Mouse (Mus musculus) urinary bladder, postnatal 36 days (tissue): Measurements from ENCODE around the gene E130114P18Rik.

Experiments
- DNase-seq, 2 experiments: peaks; one replicate each; pipeline ENCODE4 v3.0.0; 2022; ENCODE audit warnings: low spot score in 2 of 2, mixed read lengths in 1 of 2

E130114P18Rik gene

DNA sequence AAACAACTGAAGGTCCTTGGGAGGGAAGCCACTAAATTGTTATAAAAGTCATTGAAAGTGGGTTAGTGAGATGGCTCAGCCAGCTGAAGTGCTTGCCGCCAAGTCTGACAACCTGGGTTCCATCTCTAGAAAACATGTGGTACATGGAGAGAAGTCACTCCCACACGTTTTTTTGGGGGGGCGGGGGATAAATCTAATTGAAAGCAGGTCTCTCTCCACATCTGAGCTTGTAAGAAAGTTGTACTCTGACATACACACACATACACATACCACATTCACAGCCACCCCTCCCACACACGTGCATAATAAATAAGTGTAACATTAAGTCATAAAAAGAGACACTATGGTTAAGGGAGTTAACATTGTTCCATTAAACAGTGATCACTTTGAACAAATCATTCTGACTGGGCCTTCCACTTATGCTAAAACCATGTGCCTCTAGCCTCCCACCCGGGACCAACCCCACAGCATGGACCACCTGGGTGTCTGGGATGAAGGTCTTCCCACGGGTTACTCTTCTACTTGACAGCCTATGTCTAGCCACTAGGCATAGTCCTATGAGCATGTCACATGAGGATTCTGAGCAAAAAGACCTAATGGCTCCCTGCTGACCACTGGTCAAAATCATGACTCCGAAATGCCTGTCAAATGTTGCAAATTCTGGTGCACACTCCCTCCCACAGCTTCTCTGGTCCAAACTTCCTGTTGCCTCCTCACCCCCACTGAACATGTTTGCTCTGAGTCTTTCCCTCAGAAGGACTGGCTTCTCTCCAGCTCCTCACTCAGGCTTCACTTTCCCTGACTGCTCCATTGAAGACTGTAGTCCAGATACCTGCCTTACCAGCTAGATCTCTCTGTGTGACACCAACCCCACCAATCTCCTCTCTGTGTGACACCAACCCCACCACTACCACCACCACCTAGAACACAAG, 80.9 kb downstream of the E130114P18Rik start:
- DNase-seq = no peak

DNA sequence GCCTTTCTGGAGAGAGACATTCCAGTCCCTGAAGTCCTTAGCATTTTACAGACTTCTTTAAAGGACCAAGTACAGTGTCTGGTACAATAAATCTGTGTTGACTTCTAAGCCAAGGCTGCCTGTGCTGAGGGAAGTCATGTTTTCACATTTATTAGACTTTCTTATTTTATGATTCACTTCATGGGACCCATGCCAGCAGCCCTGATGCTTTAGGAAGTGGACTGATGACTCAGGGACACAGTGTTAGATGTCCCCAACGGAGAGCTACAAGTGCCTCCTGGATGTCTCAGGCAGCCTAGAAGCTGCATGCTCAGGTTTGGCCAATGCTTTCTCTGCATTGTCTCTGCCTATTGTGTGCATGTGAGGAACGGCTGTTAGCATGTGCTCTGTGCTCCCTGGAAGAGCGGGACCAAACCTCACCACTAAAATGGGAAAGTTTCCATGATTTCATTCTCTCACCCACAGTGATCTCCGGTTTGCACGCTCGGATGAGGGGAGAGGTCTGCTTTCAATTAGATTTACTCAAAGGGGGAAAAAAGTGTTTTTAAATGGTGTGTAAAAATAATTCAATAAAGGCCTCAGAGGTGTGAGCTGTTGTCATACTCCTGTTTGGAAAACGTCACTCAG, 82.4 kb downstream of the E130114P18Rik start:
- no peak for DNase-seq

DNA sequence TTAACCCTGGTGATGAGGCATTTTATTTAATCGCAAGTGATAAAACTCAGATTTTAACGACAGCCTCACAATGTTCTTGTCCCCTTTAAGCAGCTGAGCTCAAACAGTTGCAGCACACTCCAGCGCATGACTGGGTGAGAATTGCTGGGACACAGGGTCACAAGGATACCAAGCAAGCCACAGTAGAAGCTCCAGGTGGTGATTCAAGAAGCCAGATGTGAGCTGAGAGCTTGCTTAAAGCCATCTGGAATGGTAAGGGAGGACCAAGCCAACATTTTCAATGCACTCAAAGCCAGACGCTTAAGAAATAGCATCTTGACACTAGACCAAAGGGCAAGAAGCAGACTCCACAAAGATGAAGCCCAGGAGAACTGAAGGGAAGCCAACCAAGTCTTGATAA, 83.9 kb downstream of the E130114P18Rik start:
- no peak for DNase-seq

DNA sequence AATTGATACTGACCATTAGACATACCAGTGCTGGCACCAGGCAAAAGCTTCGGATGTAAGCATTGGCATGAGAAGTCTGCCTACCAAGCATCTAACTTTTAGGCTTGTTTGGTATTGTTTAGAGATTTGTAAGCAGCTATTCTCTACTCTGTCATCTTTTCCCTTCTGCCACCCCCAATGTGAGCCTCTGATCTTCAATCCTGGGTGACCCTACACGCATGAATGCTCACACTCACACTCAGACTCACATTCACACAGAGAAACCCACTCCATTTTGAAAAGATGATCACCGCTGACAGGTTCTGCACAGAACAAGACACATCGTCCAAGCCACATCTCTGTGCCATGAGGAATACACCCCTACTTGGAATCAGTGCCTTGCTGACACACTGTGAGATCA, 84.8 kb downstream of the E130114P18Rik start:
- DNase-seq = no peak

DNA sequence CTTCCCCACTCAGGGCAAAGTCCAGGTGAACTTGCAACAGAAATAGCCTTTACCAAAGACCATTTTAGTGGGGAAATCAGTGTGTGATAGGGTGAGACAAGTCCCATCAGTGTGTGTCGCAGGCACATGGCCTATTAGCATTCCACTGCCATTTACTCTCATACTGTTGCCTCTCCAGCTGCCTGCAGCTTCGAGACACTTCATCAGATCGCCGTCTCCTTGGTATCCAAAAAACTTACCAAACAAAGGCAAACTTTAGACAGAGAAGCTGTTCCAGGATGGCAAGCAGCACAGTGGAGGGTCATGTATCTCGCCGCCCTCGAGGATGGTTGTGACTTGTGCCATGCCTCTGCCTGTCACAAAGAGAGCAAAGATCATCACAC, 87.5 kb downstream of the E130114P18Rik start:
- DNase-seq = no peak

DNA sequence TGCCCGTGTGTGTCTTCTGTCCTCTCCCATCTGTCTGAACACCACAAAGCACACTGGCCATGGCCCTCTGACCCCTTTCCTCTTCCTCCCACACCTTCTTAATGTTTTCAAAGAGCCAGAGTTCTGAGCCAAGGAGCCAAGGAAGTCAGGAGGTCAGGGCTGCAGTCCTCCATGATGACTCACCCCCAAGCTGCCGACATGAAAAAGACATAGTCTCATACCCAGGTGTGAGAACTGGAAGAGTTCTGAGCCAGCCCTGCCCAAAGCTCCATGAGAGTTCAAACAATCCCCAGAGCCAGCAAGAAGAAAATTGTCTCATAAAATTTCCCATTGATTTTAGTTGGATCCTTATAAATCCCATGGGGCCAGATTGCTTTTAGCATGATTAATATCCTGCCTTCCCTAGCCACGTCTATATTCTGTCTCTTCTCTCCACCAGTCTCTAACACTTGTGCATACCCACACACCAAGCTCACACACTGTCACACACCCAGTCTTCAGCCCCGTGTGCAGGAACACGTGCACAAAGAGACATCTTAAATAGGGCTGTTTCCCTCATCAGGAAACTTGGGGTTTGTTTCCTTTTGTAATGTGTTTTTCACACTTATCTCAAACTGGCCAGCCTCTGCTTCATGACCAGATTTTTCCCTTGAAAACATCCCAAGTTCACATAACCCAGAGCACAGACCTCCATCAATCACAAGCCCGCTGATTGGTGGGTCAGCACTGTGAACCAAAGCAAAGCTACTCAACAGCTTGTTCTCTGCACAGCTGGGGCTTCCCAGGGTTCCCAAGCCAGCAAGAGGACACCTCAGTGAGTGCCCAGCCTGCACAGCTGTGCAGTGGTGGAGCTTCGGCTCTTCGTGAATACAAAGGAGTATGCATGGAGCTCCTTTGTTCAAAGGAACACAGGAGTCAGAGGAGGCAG, 88.2 kb downstream of the E130114P18Rik start:
- no peak for DNase-seq

DNA sequence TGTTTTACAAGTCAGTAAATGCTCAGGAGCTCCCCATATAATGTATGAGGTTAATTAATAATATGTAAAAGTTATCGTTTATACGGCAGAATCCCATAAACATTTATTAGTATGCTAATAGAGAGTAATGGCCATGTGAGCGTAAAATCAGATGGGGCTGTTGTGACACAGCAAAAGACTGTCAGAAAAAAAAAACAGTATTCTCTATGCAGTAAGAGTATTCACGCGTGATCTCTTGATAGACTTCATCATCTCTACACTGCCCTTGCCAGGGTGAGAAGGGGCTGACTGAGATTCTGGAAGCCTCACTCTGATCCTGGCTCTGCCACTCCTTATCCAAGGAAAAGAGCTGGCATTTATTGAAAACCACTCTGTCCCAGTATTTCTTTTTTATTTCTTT, 91.9 kb downstream of the E130114P18Rik start:
- DNase-seq = no peak

DNA sequence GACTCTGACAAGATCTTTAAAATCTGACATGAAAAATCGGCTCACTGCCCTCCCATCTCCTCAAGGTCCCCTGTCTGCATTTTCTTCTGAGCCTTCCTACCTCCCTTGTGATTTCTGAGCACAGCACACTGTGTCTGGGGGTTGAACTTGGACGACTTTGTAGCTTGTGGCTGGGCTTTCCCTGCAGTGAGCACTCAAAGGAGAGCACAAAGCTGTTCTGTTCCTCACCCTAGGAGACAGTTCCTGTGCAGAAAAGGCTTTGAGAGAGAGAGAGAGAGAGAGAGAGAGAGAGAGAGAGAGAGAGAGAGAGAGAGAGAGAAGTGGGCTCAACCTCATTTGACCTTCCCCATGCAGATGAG, 101.3 kb downstream of the E130114P18Rik start:
- DNase-seq = no peak

DNA sequence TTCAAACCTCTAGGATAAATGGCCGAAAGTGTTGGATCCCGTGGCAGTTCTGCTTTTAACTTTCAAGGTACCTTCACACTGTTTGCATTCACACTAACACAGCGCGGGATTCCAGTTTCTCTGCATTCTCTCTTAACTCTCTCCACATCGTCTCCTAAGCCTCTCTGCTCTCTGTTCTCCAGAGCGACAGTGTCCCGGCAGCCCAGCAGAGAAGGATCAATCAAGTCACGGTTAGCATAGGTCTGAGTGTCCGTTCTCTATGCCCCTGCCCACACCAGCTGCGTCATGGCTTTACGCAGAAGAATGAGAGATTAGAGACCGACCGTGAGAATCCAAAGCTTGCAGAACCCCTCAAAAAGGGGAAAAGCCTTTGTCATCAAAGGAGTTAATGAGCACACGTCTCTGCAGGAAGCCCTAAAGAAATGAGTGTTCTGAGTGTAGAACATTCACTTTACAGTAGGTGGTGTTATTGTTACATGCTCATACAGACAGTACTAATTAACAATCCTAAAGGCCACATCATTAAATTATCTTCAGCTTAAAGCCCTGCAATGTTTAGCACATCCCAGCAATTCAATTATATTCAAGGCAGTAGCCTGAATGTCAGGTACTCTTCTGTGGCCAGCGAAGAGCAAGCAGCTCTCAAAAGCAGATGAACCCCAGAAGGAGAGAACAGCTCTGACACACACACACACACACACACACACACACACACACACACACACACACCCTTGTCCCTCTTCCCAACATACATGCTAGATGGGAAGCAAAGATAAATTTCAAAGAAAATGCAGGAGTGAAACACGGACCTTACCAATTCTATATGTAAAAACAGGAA, 101.9 kb downstream of the E130114P18Rik start:
- no peak for DNase-seq

DNA sequence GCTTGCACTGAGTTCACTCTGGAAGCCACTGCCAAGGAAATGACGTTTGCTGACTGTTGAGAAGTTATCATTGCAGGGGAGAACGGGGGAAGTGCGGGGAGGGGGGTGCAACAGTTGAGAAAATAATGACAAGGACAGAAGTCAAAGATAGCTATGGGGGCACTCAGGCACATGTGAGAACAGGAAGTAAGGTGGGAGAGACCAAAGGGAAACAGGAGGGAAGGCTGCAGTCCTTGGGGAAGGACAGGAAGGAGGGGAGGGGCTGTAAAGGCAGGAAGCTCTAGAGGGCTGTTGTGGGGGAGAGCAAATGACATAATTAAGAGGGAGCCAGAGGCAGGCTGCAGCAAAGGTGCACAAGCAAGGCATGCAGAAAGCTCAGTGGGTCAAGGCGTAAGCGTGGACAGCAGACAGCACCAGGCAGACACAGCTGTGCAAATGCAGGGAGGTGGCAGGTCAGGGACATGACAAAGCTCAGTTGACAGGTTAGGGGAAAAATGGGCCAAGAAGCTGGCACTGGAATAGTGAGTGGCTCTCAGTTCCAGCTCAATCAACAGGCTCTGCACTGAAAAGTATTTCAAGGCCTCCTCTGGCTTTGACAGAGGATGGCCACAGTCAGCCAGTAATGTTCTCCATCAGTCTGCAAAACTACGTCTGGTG, 103.9 kb downstream of the E130114P18Rik start:
- DNase-seq = no peak

DNA sequence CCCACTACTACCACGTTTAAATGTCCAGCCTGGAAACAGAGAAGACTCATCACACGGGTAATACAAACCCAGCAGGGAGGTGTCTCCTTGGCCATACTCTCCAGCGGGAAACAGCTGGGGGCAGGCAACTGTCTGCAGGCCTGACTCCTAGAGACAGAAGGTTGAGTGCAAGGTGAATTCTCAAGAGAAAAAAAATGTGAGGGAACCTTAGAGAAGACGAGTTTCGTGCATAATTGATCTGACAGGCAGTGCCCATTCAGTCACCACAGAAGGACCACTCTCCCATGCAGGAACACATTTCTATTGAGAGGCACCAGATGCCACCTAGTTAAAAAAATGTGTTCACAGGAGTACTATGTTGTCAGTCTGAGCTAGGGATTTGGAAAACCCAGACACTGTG, 105.4 kb downstream of the E130114P18Rik start:
- no peak for DNase-seq

DNA sequence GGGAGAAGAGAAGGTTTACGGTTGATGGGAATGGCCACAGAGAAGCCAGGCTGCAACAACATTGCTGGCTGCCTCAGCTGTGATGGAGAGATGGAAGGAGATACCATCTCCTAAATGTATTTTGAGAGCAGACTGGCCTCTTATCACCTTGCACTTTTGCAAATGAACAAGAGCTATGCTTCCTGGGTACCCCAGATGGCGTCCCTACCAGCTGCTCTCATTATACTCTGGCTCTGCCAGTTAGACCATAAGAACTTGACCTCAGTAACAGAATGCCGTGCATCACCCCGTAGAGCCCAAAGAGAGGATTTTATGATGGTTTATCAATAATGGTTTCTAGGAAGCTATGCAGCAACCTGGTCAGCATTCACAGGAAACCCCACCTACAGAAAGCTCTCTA, 106.0 kb downstream of the E130114P18Rik start:
- no peak for DNase-seq

DNA sequence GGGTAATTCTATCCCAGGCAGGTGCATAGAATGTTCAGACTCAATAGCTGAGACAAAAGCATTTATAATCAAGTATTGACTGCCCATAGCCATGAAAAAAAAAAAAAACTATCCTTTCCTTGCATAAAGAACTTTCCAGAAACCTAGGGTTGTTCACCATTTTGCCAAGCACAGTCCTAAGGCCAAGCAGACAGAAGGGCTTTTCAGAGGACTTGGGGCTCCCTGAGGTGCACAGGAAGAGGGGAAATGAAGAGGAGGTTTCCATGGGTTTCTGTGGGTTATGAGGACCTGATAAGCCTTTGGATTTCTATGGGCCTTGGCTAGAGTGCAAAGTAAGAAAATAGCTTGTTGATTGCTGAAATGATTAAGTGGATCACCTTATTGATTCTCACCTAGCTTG, 107.5 kb downstream of the E130114P18Rik start:
- no peak for DNase-seq

DNA sequence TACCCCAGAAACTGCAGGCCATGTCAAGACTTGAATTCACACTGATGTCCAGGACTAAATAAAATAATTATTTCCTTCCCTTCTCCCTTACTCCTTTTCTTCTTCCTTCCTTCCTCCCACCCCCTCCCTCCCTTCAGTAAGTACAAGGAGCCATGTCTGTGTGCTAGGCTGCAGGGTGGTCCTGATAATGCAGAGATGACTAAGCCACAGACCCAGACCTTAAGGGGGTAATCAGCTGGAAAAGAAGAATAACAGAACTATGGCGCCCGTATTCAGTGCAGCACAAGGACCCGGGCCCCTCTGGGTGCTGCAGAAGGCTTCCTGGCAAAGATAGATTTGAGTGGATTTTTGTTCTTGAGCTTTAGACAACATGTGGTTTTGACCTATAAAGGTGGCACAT, 108.1 kb downstream of the E130114P18Rik start:
- no peak for DNase-seq

DNA sequence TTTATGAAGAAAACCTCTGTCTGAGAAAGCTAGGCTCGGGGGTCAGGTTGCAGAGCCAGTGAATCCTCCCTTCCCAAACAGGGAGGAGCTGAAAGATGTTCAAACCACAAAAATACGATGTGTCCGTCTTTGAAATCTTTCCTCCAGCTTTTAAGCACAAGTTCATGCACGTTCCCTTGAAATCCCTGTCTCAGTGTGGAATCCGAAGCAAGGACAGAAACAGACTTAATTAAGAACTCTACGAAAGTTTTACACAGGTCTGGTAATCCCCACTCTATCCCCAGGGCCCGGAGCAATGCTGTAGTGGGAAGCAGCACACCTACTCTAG, 112.5 kb downstream of the E130114P18Rik start:
- no peak for DNase-seq

DNA sequence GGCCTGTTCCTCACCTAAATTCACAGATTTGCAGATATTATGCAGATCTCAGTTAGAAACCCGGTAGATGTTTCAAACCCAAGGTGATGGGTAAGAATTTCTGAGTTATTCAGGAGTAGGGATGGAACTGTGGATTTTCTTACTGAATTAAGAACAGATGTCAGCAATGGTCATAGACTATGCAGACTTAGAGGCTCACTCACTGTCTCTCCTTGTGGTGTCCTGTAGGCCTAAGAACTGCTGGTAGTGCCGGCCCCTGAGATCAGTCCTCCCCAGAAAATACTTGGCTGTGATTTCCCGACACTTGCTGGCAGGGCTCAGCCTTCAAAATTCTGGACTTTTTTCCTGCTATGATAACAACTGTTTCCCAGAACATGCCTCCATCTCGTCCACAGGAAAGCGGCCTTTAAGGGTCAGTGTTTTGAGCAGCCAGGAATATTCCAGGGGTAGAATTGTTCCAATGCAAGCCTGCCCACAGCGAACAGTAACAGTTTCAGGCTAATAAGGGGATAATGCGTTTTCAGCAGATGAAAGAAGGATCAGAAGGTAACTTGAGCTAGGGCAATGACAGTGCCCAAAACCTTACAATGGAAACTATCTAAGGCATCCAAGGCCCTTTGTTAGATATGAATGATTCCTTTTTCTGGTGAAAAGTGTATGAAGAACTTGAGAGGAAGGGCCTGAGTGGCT, 113.0 kb downstream of the E130114P18Rik start:
- no peak for DNase-seq

DNA sequence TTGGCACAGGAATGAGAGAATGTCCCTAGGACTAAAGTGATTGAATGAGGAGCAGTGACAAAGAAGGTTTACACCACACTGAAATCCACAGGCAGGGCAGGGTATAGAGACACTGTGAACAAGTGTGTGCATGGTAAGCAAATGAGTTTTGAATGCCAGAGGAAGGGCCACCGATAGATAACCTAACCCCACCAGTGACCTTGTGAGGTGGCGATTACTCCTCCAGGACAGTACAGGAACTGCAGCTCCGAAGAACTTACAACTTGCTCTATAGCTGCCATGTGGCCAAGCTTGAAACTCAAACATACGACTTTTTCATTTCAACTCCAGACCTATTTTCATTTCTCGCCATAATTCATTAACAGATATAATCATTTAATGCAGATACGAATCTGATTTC, 114.0 kb downstream of the E130114P18Rik start:
- no peak for DNase-seq

DNA sequence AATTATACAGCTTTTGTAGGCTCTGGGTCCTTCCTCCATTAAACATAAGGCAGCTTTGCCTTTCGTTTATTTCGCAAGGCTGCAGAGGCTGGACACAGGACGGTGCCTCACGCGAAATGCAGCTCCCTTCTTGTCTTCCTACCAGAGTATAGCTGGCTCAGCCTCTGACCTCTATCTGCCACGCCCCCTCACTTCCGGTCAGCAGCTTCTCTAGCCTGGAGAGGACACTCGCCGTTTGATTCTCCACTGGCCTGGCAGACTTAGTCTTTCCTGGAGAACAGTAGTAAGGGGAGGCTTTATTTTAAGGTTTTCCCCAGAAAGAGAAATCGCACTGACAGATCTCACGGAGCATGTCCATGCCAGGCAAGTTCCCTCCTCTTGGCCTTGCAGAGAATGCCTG, 115.0 kb downstream of the E130114P18Rik start:
- DNase-seq = no peak

DNA sequence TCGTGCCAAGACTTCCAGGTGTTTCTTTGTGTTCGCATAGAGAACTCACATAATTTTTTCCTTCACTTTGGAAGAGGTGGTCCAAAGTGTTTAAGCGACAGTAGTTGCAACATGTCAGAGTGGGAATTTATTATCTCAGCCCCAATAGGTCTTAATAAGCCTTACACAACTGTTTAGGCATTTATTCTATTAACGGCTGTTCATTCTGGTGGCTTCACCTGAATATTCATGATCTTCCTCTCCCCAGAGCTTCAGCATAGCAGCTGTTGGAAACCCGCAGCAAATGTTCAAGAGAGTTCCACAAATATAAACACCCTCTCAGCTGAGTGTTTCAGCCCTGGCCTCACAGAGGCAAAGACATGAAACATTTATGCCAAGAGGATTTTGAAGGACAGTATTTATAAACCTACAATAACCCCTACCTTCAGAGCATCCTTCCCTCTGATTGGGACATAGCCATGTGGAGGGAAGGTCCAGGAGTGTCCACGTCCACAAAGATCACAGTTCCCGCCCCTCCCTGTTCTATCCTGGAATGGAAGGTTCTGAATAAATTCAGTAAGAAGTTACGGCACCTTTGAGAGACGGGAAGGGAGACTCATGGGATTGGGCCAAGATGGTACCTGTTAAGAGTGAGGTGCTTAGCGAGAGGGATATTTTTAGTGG, 116.1 kb downstream of the E130114P18Rik start:
- no peak for DNase-seq

DNA sequence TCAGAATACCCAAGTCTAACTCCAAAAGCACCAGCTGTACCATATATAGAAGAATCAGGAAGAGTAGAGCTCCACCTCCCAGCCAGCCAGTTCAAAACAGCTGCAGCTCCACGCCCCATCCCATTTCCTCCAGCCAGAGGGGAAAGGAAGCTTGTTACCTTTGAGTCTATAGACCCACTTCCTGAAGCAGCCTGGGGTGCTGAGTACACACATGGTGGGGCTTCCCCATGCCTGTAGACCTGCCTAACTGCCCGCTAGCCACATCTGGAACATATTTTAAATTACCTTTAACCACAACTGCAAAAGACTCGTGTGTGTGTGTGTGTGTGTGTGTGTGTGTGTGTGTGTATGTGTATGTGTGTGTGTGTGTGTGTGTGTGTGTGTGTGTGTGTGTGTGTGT, 120.3 kb downstream of the E130114P18Rik start:
- DNase-seq = no peak
